7 mouse cellular contexts compared by ENCODE assay signal in the genomic region with DNA sequence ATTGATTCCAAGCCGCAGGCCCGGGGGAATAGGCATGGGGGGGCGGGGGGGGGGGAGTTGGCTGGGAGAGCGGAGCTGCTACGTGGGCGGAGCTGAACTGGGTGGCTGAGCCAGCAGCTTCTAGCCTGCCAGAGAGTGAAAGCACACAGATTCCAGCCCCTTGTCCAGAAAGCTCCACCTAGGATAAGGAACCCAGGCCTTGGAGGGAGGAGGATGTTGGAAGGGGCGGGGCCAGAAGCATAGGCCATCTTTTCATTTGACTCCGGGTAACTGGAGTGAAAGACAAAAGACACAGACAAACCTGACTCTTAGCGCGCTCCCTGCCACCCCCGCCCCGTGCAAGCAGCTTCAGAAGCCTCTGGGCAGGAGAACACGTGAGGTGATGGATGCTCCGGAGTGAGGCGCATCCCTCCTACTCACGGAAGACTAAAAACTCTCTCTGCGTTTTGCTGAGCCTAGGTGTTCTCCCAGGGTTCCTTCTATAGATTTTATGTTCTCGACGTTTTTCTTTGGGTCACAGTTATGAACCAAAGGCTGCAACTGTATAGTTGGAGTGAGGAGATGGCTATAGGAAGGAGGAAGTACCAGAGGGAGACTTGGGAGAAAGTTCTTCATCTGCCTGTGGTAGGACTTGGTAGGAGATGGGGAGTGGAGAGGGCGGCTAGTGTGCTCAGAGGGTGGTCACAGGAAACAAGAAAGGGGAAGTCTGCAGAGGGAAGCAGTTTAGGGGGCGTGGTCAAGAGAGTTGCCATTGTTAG.
DNase-seq lines count a peak whose midpoint lies in the region; ATAC-seq and TF ChIP-seq lines count a peak whose summit lies in the region.

No protein-coding gene starts in this region.

- H3K4me1 ChIP-seq in embryonic facial prominence, embryonic 11.5 days (ENCODE audit: control insufficient read depth, insufficient read depth, low read length): peaks cover 3% of the 10 kb centered on the region
- peaks cover 7% of the 10 kb centered on the region for H3K4me1 ChIP-seq in heart, adult 2 months (ENCODE audit: control insufficient read depth, insufficient read depth, low read length)
- peaks cover 8% of the 10 kb centered on the region; the same call in 1 of the 2 replicates for H3K4me1 ChIP-seq in kidney, adult 2 months (ENCODE audit: control insufficient read depth, insufficient read depth, low read length)
- peaks cover 27% of the 10 kb centered on the region for H3K4me1 ChIP-seq in limb, embryonic 13.5 days
- peaks cover 9% of the 10 kb centered on the region for H3K4me1 ChIP-seq in midbrain, embryonic 14.5 days (ENCODE audit: control insufficient read depth, insufficient read depth, low read length)
- 0 out of 2 replicates have a peak, but pooled peaks cover 2% of the 10 kb centered on the region for H3K4me1 ChIP-seq in spleen, adult 2 months (ENCODE audit: control insufficient read depth, insufficient read depth, insufficient read length)

- peak overlapping the region; percentile 41 for H3K27ac ChIP-seq in embryonic facial prominence, embryonic 11.5 days (replicated peaks; ENCODE audit: low read depth, low read length)
- H3K27ac ChIP-seq in heart, adult 2 months: peak overlapping the region; percentile 75
- peak overlapping the region; percentile 71; the same call in 1 of the 2 replicates for H3K27ac ChIP-seq in kidney, adult 2 months (ENCODE audit: insufficient read depth, low read depth, low read length)
- peak overlapping the region; percentile 87 for H3K27ac ChIP-seq in limb, embryonic 13.5 days
- H3K27ac ChIP-seq in midbrain, embryonic 14.5 days (replicated peaks; ENCODE audit: low read depth, low read length): peak overlapping the region; percentile 45
- H3K27ac ChIP-seq in spleen, adult 2 months (ENCODE audit: insufficient read depth, low read length): no peak overlapping the region

- intact Hi-C loops in heart, adult 2 months (cut with DNase I): loop anchor here (5.0 to 10.0 kb wide), 4 partner anchors 63 to 1659 kb away; a partner anchor contains a TSS

- H3K79me2 ChIP-seq in heart, adult 2 months (replicated peaks; ENCODE audit: control insufficient read depth, insufficient read depth, low read length): no peaks in the 10 kb centered on the region

- peak; percentile 75 for DNase-seq in adrenal gland, postnatal 10 days
- peak; percentile 91 for DNase-seq in embryonic facial prominence, embryonic 11.5 days (ENCODE audit: low spot score)
- DNase-seq in heart, adult 2 months: peak; percentile 80 to 87
- DNase-seq in kidney, adult 2 months: peak; percentile 84
- DNase-seq in midbrain, embryonic 14.5 days: peak; percentile 80
- DNase-seq in spleen, adult 2 months (ENCODE audit: low read depth in 1 of 2, low spot score in 2 of 2): peak; percentile 3 to 40

- TF ChIP-seq CTCF in heart, adult 2 months (IDR thresholded peaks at IDR 0.05): no peak
- no peak for TF ChIP-seq CTCF in kidney, adult 2 months (conservative IDR thresholded peaks at IDR 0.05; ENCODE audit: insufficient read depth, insufficient read length, low read depth, low read length)
- TF ChIP-seq CTCF in spleen, adult 2 months (IDR thresholded peaks at IDR 0.05; ENCODE audit: extremely low read depth, insufficient read depth, insufficient read length, insufficient replicate concordance): no peak

- no peaks in the 10 kb centered on the region for H3K27me3 ChIP-seq in embryonic facial prominence, embryonic 11.5 days (ENCODE audit: control insufficient read depth, insufficient read depth, low read length)
- H3K27me3 ChIP-seq in heart, adult 2 months (ENCODE audit: control insufficient read depth, insufficient read depth, low read length): no peaks in the 10 kb centered on the region
- H3K27me3 ChIP-seq in kidney, adult 2 months (replicated peaks; ENCODE audit: control insufficient read depth, insufficient read depth, low read length): no peaks in the 10 kb centered on the region
- H3K27me3 ChIP-seq in limb, embryonic 13.5 days: peaks cover 16% of the 10 kb centered on the region
- H3K27me3 ChIP-seq in midbrain, embryonic 14.5 days (ENCODE audit: control insufficient read depth, insufficient read depth, low read length): no peaks in the 10 kb centered on the region
- no peaks in the 10 kb centered on the region for H3K27me3 ChIP-seq in spleen, adult 2 months (ENCODE audit: control insufficient read depth, insufficient read depth, low read length)

- 0 out of 2 replicates have a peak, but pooled peaks have one; percentile 17 for TF ChIP-seq EP300 in heart, adult 2 months (IDR thresholded peaks at IDR 0.05; ENCODE audit: insufficient read depth, low read depth, low read length)

- peak overlapping the region; percentile 20 for H3K4me3 ChIP-seq in embryonic facial prominence, embryonic 11.5 days (ENCODE audit: low read depth, low read length)
- H3K4me3 ChIP-seq in heart, adult 2 months: peak overlapping the region; percentile 46
- peak overlapping the region; percentile 51 for H3K4me3 ChIP-seq in kidney, adult 2 months (ENCODE audit: insufficient read depth, low read depth, low read length)
- H3K4me3 ChIP-seq in limb, embryonic 13.5 days: peak overlapping the region; percentile 46
- peak overlapping the region; percentile 29 for H3K4me3 ChIP-seq in midbrain, embryonic 14.5 days (replicated peaks; ENCODE audit: low read depth, low read length)
- H3K4me3 ChIP-seq in spleen, adult 2 months (ENCODE audit: extremely low read depth, insufficient read depth, insufficient read length): peak overlapping the region; percentile 32; the same call in 1 of the 2 replicates

- no peaks in the 10 kb centered on the region for H3K36me3 ChIP-seq in embryonic facial prominence, embryonic 11.5 days (replicated peaks; ENCODE audit: control insufficient read depth, insufficient read depth, low read depth, low read length)
- H3K36me3 ChIP-seq in heart, adult 2 months (ENCODE audit: control insufficient read depth, insufficient read depth, low read length): no peaks in the 10 kb centered on the region
- no peaks in the 10 kb centered on the region for H3K36me3 ChIP-seq in kidney, adult 2 months (ENCODE audit: control insufficient read depth, insufficient read depth, low read length)
- no peaks in the 10 kb centered on the region for H3K36me3 ChIP-seq in limb, embryonic 13.5 days
- H3K36me3 ChIP-seq in midbrain, embryonic 14.5 days (ENCODE audit: control insufficient read depth, insufficient read depth, low read length): no peaks in the 10 kb centered on the region
- no peaks in the 10 kb centered on the region for H3K36me3 ChIP-seq in spleen, adult 2 months (ENCODE audit: control insufficient read depth, insufficient read depth, low read length)

- peak overlapping the region; percentile 50 for H3K9ac ChIP-seq in embryonic facial prominence, embryonic 11.5 days (replicated peaks; ENCODE audit: low read length)
- peak overlapping the region; percentile 58 for H3K9ac ChIP-seq in heart, adult 2 months (ENCODE audit: low read depth, low read length)
- H3K9ac ChIP-seq in limb, embryonic 13.5 days: peak overlapping the region; percentile 67
- peak overlapping the region; percentile 36 for H3K9ac ChIP-seq in midbrain, embryonic 14.5 days (replicated peaks; ENCODE audit: low read length)

- peak overlapping the region; percentile 46 for H3K4me2 ChIP-seq in embryonic facial prominence, embryonic 11.5 days (ENCODE audit: low read depth, low read length)
- H3K4me2 ChIP-seq in limb, embryonic 13.5 days (replicated peaks): peak overlapping the region; percentile 75
- H3K4me2 ChIP-seq in midbrain, embryonic 14.5 days (ENCODE audit: low read length): peak overlapping the region; percentile 63

- ATAC-seq in embryonic facial prominence, embryonic 11.5 days (replicated peaks; ENCODE audit: insufficient number of reproducible peaks, low FRiP score, low TSS enrichment, low read depth): peak; percentile 95
- peak; percentile 95 for ATAC-seq in limb, embryonic 13.5 days (ENCODE audit: low FRiP score, low read depth)
- peak; percentile 92 for ATAC-seq in midbrain, embryonic 14.5 days (ENCODE audit: low FRiP score, low TSS enrichment)

- peak; percentile 23; the same call in 1 of the 2 replicates for TF ChIP-seq POLR2A in heart, adult 2 months (IDR thresholded peaks at IDR 0.05; ENCODE audit: insufficient read depth, low read depth, low read length)
- TF ChIP-seq POLR2A in kidney, adult 2 months (IDR thresholded peaks at IDR 0.05; ENCODE audit: low read depth, low read length): no peak
- TF ChIP-seq POLR2A in spleen, adult 2 months (IDR thresholded peaks at IDR 0.05; ENCODE audit: low read depth, low read length): no peak

- no peaks in the 10 kb centered on the region for H3K9me3 ChIP-seq in embryonic facial prominence, embryonic 11.5 days (replicated peaks; ENCODE audit: control insufficient read depth, low read length)
- H3K9me3 ChIP-seq in limb, embryonic 13.5 days: no peaks in the 10 kb centered on the region
- no peaks in the 10 kb centered on the region for H3K9me3 ChIP-seq in midbrain, embryonic 14.5 days (ENCODE audit: control insufficient read depth, low read length)

- WGBS in embryonic facial prominence, embryonic 11.5 days: under 1% methylated on average over 19 of the region's 21 CpGs
- WGBS in heart, adult 2 months: 2% methylated on average over 21 of the region's 21 CpGs
- 2% methylated on average over 21 of the region's 21 CpGs for WGBS in kidney, adult 2 months
- WGBS in limb, embryonic 13.5 days: under 1% methylated on average over 21 of the region's 21 CpGs
- under 1% methylated on average over 21 of the region's 21 CpGs for WGBS in midbrain, embryonic 14.5 days
- WGBS in spleen, adult 2 months: 2% methylated on average over 21 of the region's 21 CpGs

Comparison
In these comparisons a context has a peak if more than half of its experiments do, and no peak if none do; other contexts are left out.
1. DNase-seq: peak in every context shown above with its lines; median percentile 91 in embryonic facial prominence, embryonic 11.5 days; 84 in kidney, adult 2 months; 84 in heart, adult 2 months; 80 in midbrain, embryonic 14.5 days; 75 in adrenal gland, postnatal 10 days; 22 in spleen, adult 2 months.